Mouse (Mus musculus) adrenal gland, postnatal 25 days (tissue): ENCODE measurements at regions not wholly inside any gene's neighbourhood (a gene's known extent, or its start where the extent isn't known, plus 50 kb on each side); places are given as distances from the start of the nearest gene placed in this dataset.

ENCODE experiments used
- DNase-seq: peaks from one replicate; pipeline ENCODE4 v3.0.0; 2021; ENCODE audit warnings: mixed read lengths

DNA sequence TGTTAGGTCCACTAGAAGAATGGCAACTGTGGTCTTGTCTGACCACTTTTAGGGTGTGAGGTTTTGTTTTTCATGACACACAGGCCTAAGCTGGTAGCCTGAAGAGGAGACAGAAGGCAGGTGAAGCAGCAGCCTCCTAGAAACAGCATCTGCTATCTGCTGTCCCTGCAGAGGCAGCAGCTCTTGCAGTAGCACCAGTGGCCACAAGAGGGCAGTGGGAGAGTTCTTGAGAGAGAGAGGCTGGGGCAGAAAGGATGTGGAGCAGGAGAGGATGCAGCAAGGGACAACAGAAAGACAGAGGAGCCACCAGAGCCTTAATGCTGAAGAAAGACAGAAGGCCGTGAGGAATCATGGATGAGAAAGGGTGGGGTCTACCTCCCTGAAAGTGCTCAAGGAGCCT is 88.1 kb upstream of the Usp51 start:
- DNase-seq: peak; percentile 68

DNA sequence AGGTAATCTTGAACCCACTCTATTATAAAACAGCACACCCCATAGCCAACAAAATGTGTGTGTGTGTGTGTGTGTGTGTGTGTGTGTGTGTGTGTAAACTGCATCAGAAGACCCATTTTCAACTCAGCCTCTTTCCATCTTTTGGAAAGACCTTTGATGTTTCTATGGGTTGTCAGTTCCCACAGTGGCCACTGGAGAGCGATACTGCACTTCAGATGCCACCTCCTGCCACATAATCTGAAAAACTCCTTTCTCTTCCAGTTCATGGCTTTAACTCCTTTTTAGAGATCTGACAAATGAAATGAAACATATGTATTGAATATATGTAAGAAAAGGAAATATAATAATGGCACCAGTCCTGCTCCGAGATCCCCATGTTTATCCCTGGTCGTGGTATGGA is 79.3 kb upstream of the Usp51 start:
- DNase-seq: peak; percentile 2

DNA sequence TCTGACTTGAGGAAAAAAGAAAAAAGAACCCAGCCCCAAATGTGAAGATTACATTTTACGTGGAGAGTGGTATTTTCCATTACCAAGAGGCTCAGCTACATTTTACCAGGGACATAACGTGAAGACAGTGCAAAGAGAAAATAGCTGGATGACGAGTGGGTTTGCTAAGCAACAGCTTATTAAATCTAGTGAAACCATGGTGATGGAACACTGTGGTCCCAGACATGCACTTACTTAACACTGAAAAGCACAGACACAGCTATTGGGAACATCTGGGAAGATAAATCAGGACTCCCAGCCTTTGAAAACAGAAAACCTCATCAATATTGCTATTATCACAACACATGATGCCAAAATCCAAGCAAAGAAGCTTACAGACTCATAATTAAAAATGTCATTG is 60.1 kb upstream of the Usp51 start:
- no peak for DNase-seq
